Mouse (Mus musculus): ENCODE data around the gene Gm49359. TPM values are rescaled to one million over a fixed set of nuclear protein-coding genes. Genes with fewer than 3 reads are reported as not detected.
A peak's percentile ranks its signal among the peaks of the same experiment; 100 is the strongest.
"Not testable (repeated sequence)": the region's sequence is repeated elsewhere in the genome, so short reads cannot be mapped to it uniquely, and the experiment has no call there.

Gene Gm49359
- total RNA-seq (2022), result 10 to 100 TPM; 10.2 to 17.1 (median 14.6) TPM

- DNase-seq (ENCODE audit: low spot score in 2 of 2), result peak; percentile 73 to 89
These were observed at the start of gene Gm49359 for GRCm38 (mm10) chr13:62466424-62467334. Gene Gm49359, minus strand, starts transcription at chr13:62466832.

- DNase-seq (ENCODE audit: low spot score in 2 of 2), result not testable (repeated sequence)
These were observed 44.2 kb upstream of the Gm49359 start for GRCm38 (mm10) chr13:62510641-62511420.

GRCm38 (mm10) chr13:62472661-62473060 lies 6.0 kb upstream of the Gm49359 start:
- not testable (repeated sequence) for DNase-seq (ENCODE audit: low spot score in 2 of 2)

GRCm38 (mm10) chr13:62469947-62470346 lies 3.3 kb upstream of the Gm49359 start:
- not testable (repeated sequence) for DNase-seq (ENCODE audit: low spot score in 2 of 2)

Small RNA genes lying within 50 kb of the gene (microRNA-seq; reads per million reads assigned to microRNA genes)
- gene Gm22256, result 0.66 to 1.5 reads per million in 2 experiments

Other genes with a start within 250 kb of the Gm49359 start
- gene Gm3604, start 83.7 kb downstream of the Gm49359 start, total RNA-seq (2022), result 1 to 10 TPM; 1.2 to 1.9 (median 1.5) TPM
- not detected for gene Zfp935, start 91.7 kb upstream of the Gm49359 start, total RNA-seq (2022)
- 10 to 100 TPM in 1 of 4 experiments, 1 to 10 TPM in 3; 7.1 to 10.5 (median 8.9) TPM for gene Zfp934, start 104.4 kb upstream of the Gm49359 start, total RNA-seq (2022)
- 1 to 10 TPM; 2.5 to 5.2 (median 4.2) TPM for gene 6720489N17Rik, start 157.3 kb upstream of the Gm49359 start, total RNA-seq (2022)